Mouse (Mus musculus) monocyte, adult 5-6 weeks (primary cell): ENCODE measurements around the gene Smlr1. TPM values are rescaled to one million over a fixed set of nuclear protein-coding genes. Genes with fewer than 3 reads are reported as not detected.

Experiments
- ATAC-seq: fragments of 153-309, 156-312 bp; replicated peaks from 2 replicates; pipeline ENCODE4 v1.8.0; 2017; ENCODE audit warnings: mild to moderate bottlenecking; ENCODE audit not compliant: low TSS enrichment, insufficient number of reproducible peaks, severe bottlenecking, poor library complexity, low FRiP score
- total RNA-seq: library from RNA; stranded (forward); fragments of 200-1000, 200-491, 200-594 nt; gene quantifications from 3 replicates; pipeline ENCODE4 v1.2.3, GENCODE M21; 2017

The Smlr1 gene
- total RNA-seq: not detected in 3 replicates

DNA sequence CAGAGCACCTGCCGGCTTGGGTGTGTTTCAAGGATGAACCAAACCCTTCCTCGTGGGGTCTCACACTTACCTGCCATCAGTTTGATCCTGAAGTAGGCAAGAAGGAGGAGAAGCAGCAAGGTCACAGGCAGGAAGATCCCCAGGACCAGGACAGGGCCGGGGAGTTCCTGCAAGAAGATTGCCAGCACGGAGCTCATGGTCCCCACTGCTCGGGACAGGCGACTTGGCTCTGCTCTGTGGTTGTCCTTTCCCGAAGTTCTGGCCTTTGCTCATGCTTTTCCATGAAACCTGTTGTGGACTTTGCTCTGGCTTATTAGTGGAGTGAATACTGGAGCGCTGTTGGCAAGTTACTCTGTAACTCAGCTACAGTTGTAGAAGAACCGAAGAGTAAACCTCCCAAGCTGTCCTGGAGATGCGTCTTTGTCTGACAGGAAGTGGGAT lies at the start of gene Smlr1:
Smlr1 (minus strand) TSS at position 377 of the 441 bp plus-strand sequence.
- no peak for ATAC-seq

DNA sequence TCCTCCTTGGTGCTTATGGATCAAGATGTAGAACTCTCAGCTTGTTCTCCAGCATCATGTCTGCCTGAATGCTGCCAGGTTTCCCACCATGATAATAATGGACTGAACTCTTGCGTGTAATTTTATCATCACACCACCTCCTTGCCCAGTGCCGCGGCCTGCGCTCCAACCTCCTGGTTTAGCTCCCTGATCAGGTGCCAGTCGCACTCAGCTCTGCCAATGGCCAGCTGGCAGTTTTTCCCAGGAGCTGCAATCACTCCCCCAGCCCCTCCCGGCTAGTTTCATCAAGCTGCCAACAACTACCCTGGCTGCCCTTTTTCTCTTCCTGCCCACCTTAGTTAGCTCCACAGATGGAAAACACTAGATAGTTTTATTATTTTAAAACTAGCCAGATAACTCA lies 48.8 kb upstream of the Smlr1 start:
- ATAC-seq: no peak

DNA sequence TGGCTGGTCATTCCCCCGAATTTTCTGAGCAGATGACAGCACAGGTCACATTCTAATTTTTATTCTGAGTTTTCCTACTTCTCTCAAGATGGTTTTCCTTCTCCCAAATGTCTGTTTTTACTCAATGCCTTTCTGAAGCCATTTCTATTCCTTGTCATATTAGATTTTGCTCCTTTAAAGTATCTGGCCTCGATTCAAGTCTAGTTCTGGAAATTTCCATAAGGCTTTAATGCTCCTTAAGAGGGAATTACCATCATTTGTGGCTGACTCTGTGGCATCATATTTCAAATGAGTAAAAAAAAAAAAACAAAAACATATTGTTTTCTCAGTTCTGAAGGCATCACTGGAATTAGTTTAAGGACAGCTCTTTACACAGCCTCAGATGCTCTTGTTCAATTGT lies 44.0 kb upstream of the Smlr1 start:
- no peak for ATAC-seq

DNA sequence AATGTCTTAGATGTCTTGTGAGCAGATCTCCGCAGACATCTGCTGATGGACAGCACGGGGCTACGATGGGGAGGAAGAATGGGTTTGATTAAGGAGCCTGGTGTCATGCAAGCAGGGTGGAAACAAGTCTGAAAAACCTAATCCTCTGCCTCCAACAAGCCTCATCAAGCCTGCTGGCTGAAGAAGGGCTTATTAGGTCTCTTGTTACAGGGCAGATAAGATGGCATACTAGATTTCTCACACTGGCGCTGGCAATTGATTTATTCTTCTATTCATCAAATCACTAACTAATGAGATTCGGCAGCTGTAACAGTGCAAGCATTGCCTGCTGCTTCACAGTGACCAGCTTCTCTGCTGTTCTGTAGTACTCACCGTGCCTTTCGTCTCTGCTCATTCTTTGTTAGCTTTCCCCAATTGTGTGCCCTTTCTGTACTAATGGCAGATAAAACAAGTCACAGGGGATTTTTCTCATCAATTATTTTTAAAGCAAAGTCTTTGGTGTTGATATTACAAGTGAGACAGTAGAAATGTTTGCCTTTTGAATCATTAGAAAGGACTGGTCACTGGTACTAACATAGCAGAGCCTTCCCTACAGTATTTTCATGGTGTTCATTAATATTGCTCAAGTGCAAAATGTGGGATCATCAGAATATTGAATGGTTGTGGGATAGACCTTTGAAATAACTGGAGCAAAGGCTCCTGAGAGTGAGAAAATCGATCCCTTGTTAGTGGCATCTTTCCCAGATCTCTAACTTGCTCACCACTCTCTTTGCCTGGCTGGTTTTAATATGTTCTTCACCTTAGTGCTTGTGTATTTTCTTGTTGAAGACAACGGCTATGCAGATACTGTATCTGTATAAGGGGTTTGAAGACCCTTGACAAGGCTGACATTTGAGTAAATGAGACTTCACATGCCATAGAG lies 35.5 kb upstream of the Smlr1 start:
- no peak for ATAC-seq

DNA sequence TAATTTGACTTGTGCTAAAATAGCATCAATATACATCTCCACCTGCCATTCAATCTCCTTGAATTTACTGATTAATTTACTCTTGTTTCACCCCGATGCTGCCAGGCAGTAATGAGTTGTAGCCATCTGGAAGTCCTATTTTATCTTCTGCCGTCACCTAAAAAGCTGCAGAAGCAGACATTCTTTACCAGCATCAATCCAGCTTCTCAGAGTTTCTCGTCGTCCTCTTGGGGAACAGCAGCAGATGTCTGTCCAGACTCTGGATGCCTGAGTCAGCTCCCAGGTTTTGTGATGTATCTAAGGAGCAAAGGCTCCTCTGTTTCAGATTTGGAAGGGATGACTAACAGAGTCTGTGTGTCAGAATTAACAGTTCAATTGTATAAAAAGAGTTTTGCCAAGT lies 16.9 kb upstream of the Smlr1 start:
- ATAC-seq: no peak

DNA sequence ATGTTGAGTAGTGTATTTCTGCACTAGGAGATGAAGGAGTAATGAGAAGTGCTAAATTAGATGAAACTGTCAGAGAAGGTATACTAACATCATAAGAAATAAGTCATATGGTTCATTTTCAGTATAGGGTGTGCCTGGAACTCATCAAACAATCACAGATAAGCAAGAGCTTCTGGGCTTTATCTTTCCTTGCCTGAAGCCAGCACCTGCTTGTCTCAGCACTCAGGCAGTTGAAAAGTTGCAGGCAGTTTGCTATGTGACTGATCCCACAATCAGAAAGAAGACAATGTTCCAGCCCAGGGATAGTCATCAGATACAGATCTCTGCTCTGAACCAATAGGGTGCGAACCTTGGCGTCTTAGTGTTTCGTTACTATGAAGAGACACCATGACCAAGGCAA lies 5.0 kb upstream of the Smlr1 start:
- no peak for ATAC-seq

DNA sequence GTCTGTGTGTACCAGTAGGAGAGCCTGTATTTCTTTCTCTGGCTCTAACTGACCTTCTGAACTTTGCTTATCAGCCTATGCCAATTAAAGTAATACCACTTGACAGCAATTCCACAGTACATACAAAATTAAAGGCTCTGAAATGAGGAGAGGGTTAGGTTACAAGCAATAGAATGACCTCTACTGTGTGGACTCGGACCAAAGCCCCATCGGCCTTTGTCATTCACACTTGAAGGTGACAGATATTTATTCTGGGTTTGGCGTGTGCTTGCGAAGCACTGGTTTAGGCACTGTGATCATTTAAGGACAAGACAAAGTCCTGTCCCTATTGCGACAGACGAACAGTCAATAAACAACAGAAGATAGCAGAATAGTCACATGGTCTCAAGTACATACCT lies 3.7 kb upstream of the Smlr1 start:
- no peak for ATAC-seq

DNA sequence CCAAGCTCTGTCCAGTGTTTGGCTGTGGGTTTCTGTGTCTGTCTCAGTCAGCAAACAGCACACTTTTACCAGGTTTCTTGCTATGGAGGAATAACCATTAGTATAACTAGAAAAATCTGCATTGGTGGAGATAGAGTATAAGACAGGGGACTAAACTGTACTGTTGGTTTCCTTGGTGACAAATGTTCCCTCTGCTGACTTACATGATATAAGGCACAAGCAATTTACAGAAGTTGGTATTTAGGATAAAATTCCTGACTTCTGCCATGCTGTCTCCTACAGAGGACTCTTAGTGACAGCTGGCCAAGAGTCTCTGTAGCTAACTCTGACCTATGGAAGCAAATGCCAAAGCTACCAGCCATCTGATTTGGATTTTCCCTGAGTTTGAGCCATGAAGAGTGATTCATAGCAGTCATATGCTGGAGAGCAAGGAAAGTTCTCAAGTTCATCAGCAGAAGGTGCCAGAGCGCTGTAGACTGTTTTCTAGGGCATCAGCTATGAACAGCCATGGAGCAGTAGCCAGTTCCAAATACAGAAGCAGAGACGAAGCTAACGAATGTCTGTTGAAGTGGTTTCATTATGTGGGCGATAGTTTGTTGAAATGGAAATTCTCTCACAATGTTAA lies 3.2 kb upstream of the Smlr1 start:
- no peak for ATAC-seq

DNA sequence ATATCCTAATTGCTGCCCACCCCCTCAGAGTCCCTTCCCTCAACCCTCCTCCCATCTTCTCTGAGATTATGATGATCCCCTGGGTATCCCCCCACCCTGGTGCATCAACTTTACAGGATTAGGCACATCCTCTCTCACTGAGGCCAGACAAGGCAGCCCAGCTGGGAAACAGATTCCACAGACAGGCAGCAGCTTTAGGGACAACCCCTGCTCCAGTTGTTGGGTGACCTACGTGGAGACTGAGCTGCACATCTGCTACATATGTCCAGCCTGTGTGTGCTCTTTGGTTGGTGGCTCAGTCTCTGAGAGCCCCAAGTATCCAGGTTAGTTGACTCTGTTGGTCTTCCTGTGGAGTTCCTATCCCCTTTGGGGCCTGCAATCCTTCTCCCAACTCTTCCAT lies 2.7 kb upstream of the Smlr1 start:
- ATAC-seq: no peak

DNA sequence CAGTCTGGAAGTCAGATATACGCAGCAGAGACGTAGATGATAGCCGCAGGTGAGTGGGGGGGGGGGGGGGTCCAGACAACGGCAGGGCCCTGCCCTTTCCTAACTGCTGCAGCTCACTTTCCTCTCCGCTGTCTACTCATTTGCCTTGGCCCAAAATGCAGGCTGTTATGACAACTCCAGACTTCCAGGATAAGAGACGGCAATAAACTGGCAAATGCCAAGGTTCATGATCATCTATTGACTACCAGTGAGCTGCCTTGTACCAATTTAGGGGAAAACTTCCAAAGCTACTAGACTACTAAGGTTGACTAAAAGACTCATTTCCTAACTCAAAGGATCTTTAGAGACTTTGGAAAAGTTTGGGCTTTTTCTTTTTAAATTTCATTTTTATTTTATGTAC lies 554 bp upstream of the Smlr1 start:
- no peak for ATAC-seq

DNA sequence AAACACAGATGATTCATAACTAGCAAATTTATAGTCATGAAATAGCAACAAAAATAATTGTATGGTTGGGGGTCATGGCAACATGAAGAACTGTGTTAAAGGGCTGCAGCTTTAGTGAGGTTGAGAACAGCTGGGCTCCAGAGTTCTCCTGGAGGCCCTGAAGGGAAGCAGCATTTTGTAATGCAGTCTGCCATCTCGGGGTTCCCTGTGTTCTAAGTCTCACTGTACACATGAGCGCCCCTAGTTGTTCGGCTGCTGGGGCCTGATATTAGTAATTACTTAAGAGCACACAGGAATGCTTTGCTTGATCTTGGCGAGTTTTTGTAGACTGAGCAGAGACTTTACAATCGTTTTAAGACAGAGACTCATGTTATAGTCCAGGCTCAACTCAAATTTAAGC lies 1.6 kb downstream of the Smlr1 start:
- ATAC-seq: no peak

DNA sequence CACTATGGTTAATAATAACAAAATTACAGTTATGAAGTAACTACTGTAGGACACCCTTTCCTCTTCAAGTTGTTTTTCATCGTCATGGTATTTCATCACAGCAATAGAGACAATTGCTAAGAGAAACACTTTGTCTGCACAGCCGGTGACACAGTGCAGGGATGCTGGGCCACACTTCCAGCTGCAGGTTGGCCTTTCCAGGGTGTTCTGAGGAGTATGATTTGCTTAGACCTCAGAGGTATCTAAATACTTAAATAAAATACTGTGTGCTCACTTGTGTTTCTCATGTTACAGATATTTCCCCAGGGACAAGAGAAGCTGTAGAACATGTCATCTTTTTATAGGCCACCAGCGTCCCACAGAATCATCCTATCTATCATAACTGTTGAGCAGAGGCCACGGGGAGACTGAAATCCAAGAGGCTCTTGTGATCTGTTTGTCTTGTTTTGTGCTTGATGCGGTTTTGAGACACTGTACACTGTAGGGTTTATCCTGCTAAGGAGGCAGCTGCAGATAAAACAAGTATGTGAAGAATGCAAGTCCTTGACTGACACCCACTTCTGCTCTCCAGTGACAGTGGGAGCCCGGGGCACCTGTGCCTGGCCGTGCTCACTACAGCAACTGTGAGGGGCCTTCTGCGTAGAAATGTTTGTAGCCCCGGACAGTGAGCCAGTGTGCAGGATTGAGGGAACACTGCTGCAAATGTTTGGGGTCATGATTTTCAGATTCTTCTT lies 2.4 kb downstream of the Smlr1 start:
- no peak for ATAC-seq

DNA sequence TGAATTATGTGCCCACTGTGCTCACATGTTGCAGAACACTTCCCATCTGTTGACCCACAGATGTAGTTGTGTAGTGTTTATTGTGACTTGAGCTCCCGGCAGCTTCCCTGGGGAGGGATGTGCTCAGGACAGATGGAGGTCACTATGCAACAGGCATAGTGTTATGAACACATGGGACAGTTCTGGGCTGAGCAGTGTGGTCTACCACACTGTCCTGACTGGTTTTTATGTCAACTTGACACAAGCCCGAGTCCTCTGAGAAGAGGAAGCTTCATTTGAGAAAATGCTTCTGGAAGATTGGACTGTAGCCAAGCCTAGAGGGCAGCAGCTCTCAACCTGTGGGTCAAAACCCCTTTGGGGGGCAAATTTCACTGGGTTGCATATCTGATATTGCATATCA lies 3.0 kb downstream of the Smlr1 start:
- ATAC-seq: no peak

DNA sequence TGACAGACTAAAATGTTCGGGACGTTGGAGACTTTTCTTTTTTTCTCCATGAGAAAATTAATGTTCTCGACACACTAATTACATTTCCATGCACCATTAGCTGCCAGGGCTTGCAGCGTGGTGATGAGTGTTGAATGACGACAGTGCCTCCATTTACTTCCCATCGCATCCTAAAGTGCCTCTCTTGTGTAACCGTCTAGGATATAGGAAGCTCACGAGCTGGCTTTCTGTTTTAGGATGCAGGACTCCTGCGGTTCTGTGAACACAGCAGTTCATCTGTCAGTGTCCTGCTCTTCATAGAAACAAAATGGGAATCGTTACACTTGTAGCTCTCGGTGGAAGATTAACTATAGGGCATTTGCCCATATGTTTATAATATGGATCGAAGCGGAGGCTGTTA lies 4.7 kb downstream of the Smlr1 start:
- ATAC-seq: no peak

DNA sequence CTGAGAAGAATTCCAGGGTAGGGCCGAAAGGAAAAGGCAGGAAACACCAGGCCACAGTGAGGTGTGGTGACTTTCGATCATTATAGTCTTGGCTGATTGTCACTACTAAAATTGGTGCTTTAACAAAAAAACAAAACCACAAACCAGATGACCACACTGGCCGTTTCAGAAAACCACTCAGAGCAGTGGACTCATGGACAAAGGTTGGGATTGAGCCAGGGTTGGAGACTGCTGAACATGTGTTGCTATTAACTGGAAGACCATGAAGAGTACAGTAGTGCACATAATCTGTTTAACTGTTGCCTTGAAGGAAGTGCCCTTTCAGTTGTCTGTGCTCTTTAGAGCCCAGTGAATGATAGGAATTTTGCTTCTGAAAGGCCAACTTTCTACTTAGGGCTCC lies 8.9 kb downstream of the Smlr1 start:
- no peak for ATAC-seq

DNA sequence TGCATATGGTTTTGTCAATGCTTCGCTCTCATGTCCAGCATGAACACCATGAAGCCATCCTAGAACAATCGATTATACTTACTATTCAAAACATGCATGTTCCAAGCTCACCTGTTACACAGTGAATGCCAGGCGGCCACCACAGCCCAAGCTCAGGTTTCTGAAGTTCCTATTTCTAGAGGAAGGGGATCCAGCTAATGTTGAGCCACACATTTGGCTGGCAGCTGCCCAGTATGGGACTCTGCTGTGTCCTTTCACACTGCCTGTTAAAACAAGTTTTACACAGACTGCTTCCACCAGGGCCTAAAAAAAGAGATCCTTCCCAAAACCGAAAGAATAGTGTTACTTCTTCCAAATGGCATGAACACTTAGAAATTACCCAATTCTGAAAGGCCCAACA lies 9.4 kb downstream of the Smlr1 start:
- ATAC-seq: no peak

DNA sequence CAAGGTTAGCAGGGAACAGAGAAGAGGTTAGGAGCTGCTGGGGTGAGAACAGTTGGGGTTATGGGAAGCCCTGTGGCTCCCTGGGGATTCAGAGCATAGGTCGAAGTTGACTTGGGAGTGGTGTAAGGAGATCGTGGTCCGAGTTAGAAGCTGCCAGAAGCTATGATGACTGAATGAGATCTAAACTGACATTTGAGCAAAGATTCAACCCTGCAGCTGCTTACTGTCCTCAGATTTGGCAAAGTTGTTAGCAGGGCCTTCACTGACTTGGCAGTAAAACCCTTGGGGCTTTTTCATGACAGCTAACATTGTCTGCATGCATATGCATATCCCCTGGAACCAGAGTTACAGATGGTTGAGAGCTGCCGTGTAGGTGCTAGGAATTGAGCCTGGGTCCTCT lies 9.9 kb downstream of the Smlr1 start:
- no peak for ATAC-seq

DNA sequence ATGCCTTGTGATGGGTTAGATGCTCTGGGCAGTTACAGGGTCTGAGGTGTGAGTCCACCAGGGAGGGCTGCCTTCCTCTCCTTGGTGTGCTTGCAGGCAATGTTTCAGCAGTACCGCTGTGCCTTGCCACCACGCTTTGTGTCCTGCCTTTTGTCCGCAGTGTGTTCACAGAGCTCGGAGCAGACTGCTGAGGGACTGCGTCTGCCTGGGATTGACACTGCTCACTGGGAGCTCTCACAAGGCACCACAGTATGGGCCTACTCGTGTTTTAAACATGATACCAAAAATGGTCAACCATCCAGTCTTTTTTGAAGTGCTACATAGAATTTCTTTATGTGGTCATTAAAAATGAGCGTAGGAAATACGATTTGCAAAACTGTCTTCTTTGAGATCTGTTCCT lies 12.3 kb downstream of the Smlr1 start:
- ATAC-seq: no peak

DNA sequence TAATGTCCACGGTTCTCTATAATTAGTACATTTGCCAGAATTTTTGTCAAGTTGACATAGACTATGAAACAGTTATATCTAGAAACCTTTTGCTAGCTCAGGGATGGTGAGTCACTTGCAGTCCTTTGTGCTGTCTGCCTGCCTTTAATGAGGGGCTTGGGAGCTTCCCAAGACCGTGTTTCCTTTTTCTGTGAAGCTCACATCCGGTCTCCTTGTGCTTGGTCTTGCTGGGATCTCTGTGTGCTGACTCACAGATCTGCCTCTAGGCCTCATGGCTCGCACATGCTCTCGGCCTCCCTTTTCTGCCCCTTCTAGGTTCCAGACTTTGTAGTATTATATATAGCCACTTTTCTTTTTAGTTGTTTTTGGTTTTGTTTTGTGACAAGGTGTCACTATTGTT lies 15.6 kb downstream of the Smlr1 start:
- no peak for ATAC-seq

DNA sequence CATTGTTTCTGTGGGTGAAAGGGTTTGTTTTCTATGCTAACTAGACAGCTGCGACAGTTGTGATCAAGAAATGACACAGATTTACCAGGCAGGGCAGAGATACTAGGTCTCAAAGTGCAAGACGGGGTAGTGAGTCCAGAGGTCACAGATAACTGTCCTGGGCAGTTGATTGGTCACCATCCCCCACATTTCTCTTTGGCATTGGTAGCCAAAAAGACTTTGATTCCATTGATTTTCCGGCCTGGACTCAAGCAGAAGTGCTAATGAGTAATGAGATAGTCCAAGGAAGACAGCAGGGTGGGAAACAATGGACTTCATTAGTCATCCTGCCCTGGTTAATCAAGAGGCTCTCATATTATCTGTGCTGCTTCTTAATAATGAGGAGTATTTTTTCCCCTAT lies 16.1 kb downstream of the Smlr1 start:
- no peak for ATAC-seq
